Mouse (Mus musculus): ENCODE results near the gene Tbx10.

GRCm38 (mm10) chr19:4017921-4018587, 25.5 kb downstream of the Tbx10 start:
- TF ChIP-seq POLR2A (IDR thresholded peaks at IDR 0.05; ENCODE audit: low read depth, low read length) = no peak
- TF ChIP-seq CTCF (IDR thresholded peaks at IDR 0.05; ENCODE audit: extremely low read depth, insufficient read length, insufficient replicate concordance, low read depth, low read length) = no peak

Measured in small intestine, adult 2 months (tissue).